Mouse (Mus musculus): ENCODE results near the gene Tbcd. TPM values are rescaled to one million over a fixed set of nuclear protein-coding genes. Genes with fewer than 3 reads are reported as not detected.

Tbcd gene
- polyA plus RNA-seq, 1 experiment from 2014 or later: 16.5 TPM

GRCm38 (mm10) chr11:121615961-121616485, 164.3 kb downstream of the Tbcd start:
- Histone ChIP-seq H3K27me3 (ENCODE audit: control insufficient read depth, insufficient read depth, low read length) (no peaks in the 10 kb centered on the region), H3K36me3 (ENCODE audit: control insufficient read depth, insufficient read depth, low read length) (peaks cover 17% of the 10 kb centered on the region), H3K4me2 (no peak overlapping the region), H3K4me1 (ENCODE audit: control insufficient read depth, insufficient read depth, low read length) (peaks cover 4% of the 10 kb centered on the region; the same call in 1 of the 2 replicates), H3K9ac (ENCODE audit: low read depth, low read length) (no peak overlapping the region), H3K4me3 (ENCODE audit: low read depth, low read length) (no peak overlapping the region), H3K9me3 (replicated peaks; ENCODE audit: control insufficient read depth, low read length) (no peaks in the 10 kb centered on the region; the same call in 1 of the 2 replicates), H3K27ac (ENCODE audit: low read depth, low read length) (no peak overlapping the region)
- no peak for ATAC-seq (replicated peaks; ENCODE audit: insufficient number of reproducible peaks, low FRiP score, low TSS enrichment)
- 62% methylated on average over 3 of the region's 3 CpGs for WGBS (ENCODE audit: insufficient replicate concordance)

GRCm38 (mm10) chr11:121616501-121616900, 164.8 kb downstream of the Tbcd start:
- Histone ChIP-seq H3K36me3 (ENCODE audit: control insufficient read depth, insufficient read depth, low read length) (peaks cover 17% of the 10 kb centered on the region), H3K27ac (ENCODE audit: low read depth, low read length) (no peak overlapping the region), H3K4me1 (ENCODE audit: control insufficient read depth, insufficient read depth, low read length) (peaks cover 4% of the 10 kb centered on the region; the same call in 1 of the 2 replicates), H3K4me3 (ENCODE audit: low read depth, low read length) (no peak overlapping the region), H3K27me3 (ENCODE audit: control insufficient read depth, insufficient read depth, low read length) (no peaks in the 10 kb centered on the region), H3K9ac (ENCODE audit: low read depth, low read length) (no peak overlapping the region), H3K4me2 (no peak overlapping the region), H3K9me3 (replicated peaks; ENCODE audit: control insufficient read depth, low read length) (no peaks in the 10 kb centered on the region; the same call in 1 of the 2 replicates)
- ATAC-seq (replicated peaks; ENCODE audit: insufficient number of reproducible peaks, low FRiP score, low TSS enrichment): no peak

GRCm38 (mm10) chr11:121617371-121617770, 165.6 kb downstream of the Tbcd start:
- no peak overlapping the region for H3K9ac ChIP-seq (ENCODE audit: low read depth, low read length)
- H3K27me3 ChIP-seq (ENCODE audit: control insufficient read depth, insufficient read depth, low read length): no peaks in the 10 kb centered on the region
- H3K4me1 ChIP-seq (ENCODE audit: control insufficient read depth, insufficient read depth, low read length): peaks cover 4% of the 10 kb centered on the region; the same call in 1 of the 2 replicates
- no peak overlapping the region for H3K4me2 ChIP-seq
- WGBS (ENCODE audit: insufficient replicate concordance): 88% methylated on average over 1 of the region's 1 CpGs
- no peak overlapping the region for H3K27ac ChIP-seq (ENCODE audit: low read depth, low read length)
- H3K9me3 ChIP-seq (replicated peaks; ENCODE audit: control insufficient read depth, low read length): no peaks in the 10 kb centered on the region; the same call in 1 of the 2 replicates
- peaks cover 21% of the 10 kb centered on the region for H3K36me3 ChIP-seq (ENCODE audit: control insufficient read depth, insufficient read depth, low read length)
- no peak for ATAC-seq (replicated peaks; ENCODE audit: insufficient number of reproducible peaks, low FRiP score, low TSS enrichment)
- no peak overlapping the region for H3K4me3 ChIP-seq (ENCODE audit: low read depth, low read length)

GRCm38 (mm10) chr11:121625007-121625406, 173.3 kb downstream of the Tbcd start:
- Histone ChIP-seq H3K27me3 (ENCODE audit: control insufficient read depth, insufficient read depth, low read length) (no peaks in the 10 kb centered on the region), H3K4me1 (ENCODE audit: control insufficient read depth, insufficient read depth, low read length) (no peaks in the 10 kb centered on the region; the same call in 1 of the 2 replicates), H3K9ac (ENCODE audit: low read depth, low read length) (no peak overlapping the region), H3K27ac (ENCODE audit: low read depth, low read length) (no peak overlapping the region), H3K36me3 (ENCODE audit: control insufficient read depth, insufficient read depth, low read length) (peaks cover 7% of the 10 kb centered on the region; the same call in 1 of the 2 replicates), H3K4me3 (ENCODE audit: low read depth, low read length) (no peak overlapping the region), H3K4me2 (no peak overlapping the region), H3K9me3 (replicated peaks; ENCODE audit: control insufficient read depth, low read length) (no peaks in the 10 kb centered on the region)
- no peak for ATAC-seq (replicated peaks; ENCODE audit: insufficient number of reproducible peaks, low FRiP score, low TSS enrichment)
- WGBS (ENCODE audit: insufficient replicate concordance): 88% methylated on average over 4 of the region's 4 CpGs

GRCm38 (mm10) chr11:121627521-121627920, 175.8 kb downstream of the Tbcd start:
- H3K9me3 ChIP-seq (replicated peaks; ENCODE audit: control insufficient read depth, low read length): no peaks in the 10 kb centered on the region
- H3K36me3 ChIP-seq (ENCODE audit: control insufficient read depth, insufficient read depth, low read length): no peaks in the 10 kb centered on the region; the same call in 1 of the 2 replicates
- WGBS (ENCODE audit: insufficient replicate concordance): 78% methylated on average over 5 of the region's 5 CpGs
- H3K27ac ChIP-seq (ENCODE audit: low read depth, low read length): no peak overlapping the region
- no peak overlapping the region for H3K9ac ChIP-seq (ENCODE audit: low read depth, low read length)
- ATAC-seq (replicated peaks; ENCODE audit: insufficient number of reproducible peaks, low FRiP score, low TSS enrichment): no peak
- no peak overlapping the region for H3K4me2 ChIP-seq
- H3K27me3 ChIP-seq (ENCODE audit: control insufficient read depth, insufficient read depth, low read length): no peaks in the 10 kb centered on the region
- no peak overlapping the region for H3K4me3 ChIP-seq (ENCODE audit: low read depth, low read length)
- no peaks in the 10 kb centered on the region for H3K4me1 ChIP-seq (ENCODE audit: control insufficient read depth, insufficient read depth, low read length)

- no peak for ATAC-seq (replicated peaks; ENCODE audit: insufficient number of reproducible peaks, low FRiP score, low TSS enrichment)
- no peak overlapping the region for H3K9ac ChIP-seq (ENCODE audit: low read depth, low read length)
- 90% methylated on average over 6 of the region's 6 CpGs for WGBS (ENCODE audit: insufficient replicate concordance)
These were observed 177.8 kb downstream of the Tbcd start for GRCm38 (mm10) chr11:121629529-121629928.

GRCm38 (mm10) chr11:121630406-121630805, 178.7 kb downstream of the Tbcd start:
- no peak overlapping the region for H3K9ac ChIP-seq (ENCODE audit: low read depth, low read length)
- no peaks in the 10 kb centered on the region for H3K9me3 ChIP-seq (replicated peaks; ENCODE audit: control insufficient read depth, low read length)
- H3K4me1 ChIP-seq (ENCODE audit: control insufficient read depth, insufficient read depth, low read length): no peaks in the 10 kb centered on the region
- H3K36me3 ChIP-seq (ENCODE audit: control insufficient read depth, insufficient read depth, low read length): no peaks in the 10 kb centered on the region; the same call in 1 of the 2 replicates
- no peaks in the 10 kb centered on the region for H3K27me3 ChIP-seq (ENCODE audit: control insufficient read depth, insufficient read depth, low read length)
- ATAC-seq (replicated peaks; ENCODE audit: insufficient number of reproducible peaks, low FRiP score, low TSS enrichment): no peak
- no peak overlapping the region for H3K4me2 ChIP-seq
- WGBS (ENCODE audit: insufficient replicate concordance): 77% methylated on average over 4 of the region's 4 CpGs
- H3K4me3 ChIP-seq (ENCODE audit: low read depth, low read length): no peak overlapping the region
- no peak overlapping the region for H3K27ac ChIP-seq (ENCODE audit: low read depth, low read length)

More at GRCm38 (mm10) chr11:121629529-121629928, 177.8 kb downstream of the Tbcd start:
- Histone ChIP-seq H3K27ac (ENCODE audit: low read depth, low read length) (no peak overlapping the region), H3K27me3 (ENCODE audit: control insufficient read depth, insufficient read depth, low read length) (no peaks in the 10 kb centered on the region), H3K9me3 (replicated peaks; ENCODE audit: control insufficient read depth, low read length) (no peaks in the 10 kb centered on the region), H3K4me3 (ENCODE audit: low read depth, low read length) (no peak overlapping the region), H3K4me2 (no peak overlapping the region), H3K4me1 (ENCODE audit: control insufficient read depth, insufficient read depth, low read length) (no peaks in the 10 kb centered on the region), H3K36me3 (ENCODE audit: control insufficient read depth, insufficient read depth, low read length) (no peaks in the 10 kb centered on the region; the same call in 1 of the 2 replicates)

- Histone ChIP-seq H3K4me1 (ENCODE audit: control insufficient read depth, insufficient read depth, low read length) (no peaks in the 10 kb centered on the region), H3K9me3 (replicated peaks; ENCODE audit: control insufficient read depth, low read length) (no peaks in the 10 kb centered on the region), H3K9ac (ENCODE audit: low read depth, low read length) (no peak overlapping the region), H3K36me3 (ENCODE audit: control insufficient read depth, insufficient read depth, low read length) (no peaks in the 10 kb centered on the region; the same call in 1 of the 2 replicates), H3K4me2 (no peak overlapping the region), H3K27ac (ENCODE audit: low read depth, low read length) (no peak overlapping the region), H3K27me3 (ENCODE audit: control insufficient read depth, insufficient read depth, low read length) (no peaks in the 10 kb centered on the region), H3K4me3 (ENCODE audit: low read depth, low read length) (no peak overlapping the region)
- ATAC-seq (replicated peaks; ENCODE audit: insufficient number of reproducible peaks, low FRiP score, low TSS enrichment): no peak
- WGBS (ENCODE audit: insufficient replicate concordance): 92% methylated on average over 7 of the region's 7 CpGs
These were observed 179.7 kb downstream of the Tbcd start for GRCm38 (mm10) chr11:121631410-121631809.

- no peak for ATAC-seq (replicated peaks; ENCODE audit: insufficient number of reproducible peaks, low FRiP score, low TSS enrichment)
These were observed 184.9 kb downstream of the Tbcd start for GRCm38 (mm10) chr11:121636646-121637045.

More at GRCm38 (mm10) chr11:121636646-121637045, 184.9 kb downstream of the Tbcd start:
- Histone ChIP-seq H3K4me1 (ENCODE audit: control insufficient read depth, insufficient read depth, low read length) (no peaks in the 10 kb centered on the region), H3K4me2 (no peak overlapping the region), H3K9me3 (replicated peaks; ENCODE audit: control insufficient read depth, low read length) (no peaks in the 10 kb centered on the region), H3K9ac (ENCODE audit: low read depth, low read length) (no peak overlapping the region), H3K27me3 (ENCODE audit: control insufficient read depth, insufficient read depth, low read length) (no peaks in the 10 kb centered on the region), H3K4me3 (ENCODE audit: low read depth, low read length) (no peak overlapping the region), H3K36me3 (ENCODE audit: control insufficient read depth, insufficient read depth, low read length) (peaks cover 6% of the 10 kb centered on the region), H3K27ac (ENCODE audit: low read depth, low read length) (no peak overlapping the region)
- 90% methylated on average over 10 of the region's 10 CpGs for WGBS (ENCODE audit: insufficient replicate concordance)
